Mouse (Mus musculus) thymus, adult 2 months (tissue): Measurements from ENCODE around the gene Adap1. TPM values are rescaled to one million over a fixed set of nuclear protein-coding genes. Genes with fewer than 3 reads are reported as not detected.

Source experiments
- DNase-seq: peaks from one replicate; pipeline ENCODE4 v3.0.0; 2021
- H3K27ac ChIP-seq: fragments of 200-500 bp; 2 replicates; pipeline ENCODE4 v1.5.1; 2012; ENCODE audit warnings: low read length, control low read depth; ENCODE audit not compliant: control insufficient read depth, insufficient read depth
- H3K27me3 ChIP-seq: fragments of 200-500 bp; 2 replicates; pipeline ENCODE4 v1.6.1; 2012; ENCODE audit warnings: mild to moderate bottlenecking, low read length, moderate library complexity, mixed read lengths; ENCODE audit not compliant: control insufficient read depth, insufficient read depth
- H3K36me3 ChIP-seq: fragments of 200-500 bp; 2 replicates; pipeline ENCODE4 v1.6.1; 2012; ENCODE audit warnings: mild to moderate bottlenecking, low read length, moderate library complexity; ENCODE audit not compliant: control insufficient read depth, insufficient read depth
- H3K4me1 ChIP-seq: fragments of 200-500 bp; replicated peaks from 2 replicates; pipeline ENCODE4 v1.6.1; 2012; ENCODE audit warnings: low read length; ENCODE audit not compliant: control insufficient read depth, insufficient read depth
- H3K4me3 ChIP-seq: fragments of 200-500 bp; 2 replicates; pipeline ENCODE4 v1.5.1; 2012; ENCODE audit warnings: mild to moderate bottlenecking, low read length, control low read depth, moderate library complexity; ENCODE audit not compliant: control insufficient read depth, insufficient read depth
- CTCF ChIP-seq: fragments of 200-500 bp; IDR thresholded peaks from 2 replicates; pipeline ENCODE4 v1.5.1; 2012; ENCODE audit warnings: mild to moderate bottlenecking, control low read depth, low read length, moderate library complexity, borderline replicate concordance; ENCODE audit not compliant: control insufficient read depth, poor library complexity, insufficient read depth; ENCODE audit errors: extremely low read depth
- POLR2A ChIP-seq: fragments of 200-500 bp; IDR thresholded peaks from 2 replicates; pipeline ENCODE4 v1.6.1; 2012; ENCODE audit warnings: mild to moderate bottlenecking, low read length, control low read depth, moderate library complexity; ENCODE audit not compliant: control insufficient read depth, poor library complexity, insufficient read depth; ENCODE audit errors: extremely low read depth
- WGBS: fragments of 180-500 bp; shearing (Covaris S2); methylation state at CpG from one replicate; pipeline ENCODE4 v1.1.7; 2018; 5-methylcytosine and 5-hydroxymethylcytosine counted together
- polyA plus RNA-seq: library from polyadenylated mRNA; depleted of rRNA; stranded (reverse); fragments of >200 nt; gene quantifications from 2 replicates; pipeline ENCODE4 v1.2.3, GENCODE M21; 2012

Gene Adap1
- polyA plus RNA-seq, 1 experiment, result 15.5 TPM

DNA sequence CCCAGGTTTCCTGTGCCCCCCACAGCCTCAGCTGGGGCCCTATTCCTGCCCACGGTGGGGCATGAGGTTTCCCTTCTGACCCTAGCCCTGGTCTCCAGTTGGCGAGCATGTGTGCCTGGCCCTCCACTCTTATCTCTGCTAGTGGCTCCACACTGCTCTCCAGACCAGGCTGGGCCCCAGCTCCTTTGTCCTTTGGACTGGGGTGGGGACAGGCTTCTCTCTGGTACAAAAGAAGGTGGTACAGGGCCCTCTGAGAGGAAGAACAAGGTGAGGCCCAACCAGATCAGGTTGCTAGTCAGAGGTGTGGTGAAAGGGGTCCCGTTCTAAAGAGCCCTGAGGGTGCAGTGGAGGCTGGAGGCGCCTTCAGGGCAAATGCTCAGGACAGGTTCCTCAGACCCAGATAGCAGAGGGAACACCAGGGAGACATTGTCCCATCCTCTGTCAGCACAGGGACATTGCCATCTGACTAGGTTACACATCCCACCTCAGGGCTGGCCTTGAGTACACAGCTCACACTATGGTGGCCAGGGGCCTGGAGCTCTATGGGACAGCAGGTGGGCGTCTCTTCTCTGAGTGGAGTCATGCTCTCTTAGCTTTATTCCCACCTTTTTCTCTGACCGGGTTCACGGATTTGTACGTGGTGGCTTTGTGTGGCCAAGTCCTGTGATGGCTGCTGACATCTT lies 7.3 kb upstream of the Adap1 start:
- no peaks in the 10 kb centered on the region for H3K27me3 ChIP-seq
- TF ChIP-seq POLR2A (no peak), CTCF (no peak)
- no peak for DNase-seq
- 90% methylated on average over 8 of the region's 8 CpGs for WGBS
- no peak overlapping the region for H3K4me3 ChIP-seq
- peaks cover 3% of the 10 kb centered on the region; the same call in 1 of the 2 replicates for H3K36me3 ChIP-seq
- no peak overlapping the region for H3K27ac ChIP-seq
- H3K4me1 ChIP-seq, result no peaks in the 10 kb centered on the region

DNA sequence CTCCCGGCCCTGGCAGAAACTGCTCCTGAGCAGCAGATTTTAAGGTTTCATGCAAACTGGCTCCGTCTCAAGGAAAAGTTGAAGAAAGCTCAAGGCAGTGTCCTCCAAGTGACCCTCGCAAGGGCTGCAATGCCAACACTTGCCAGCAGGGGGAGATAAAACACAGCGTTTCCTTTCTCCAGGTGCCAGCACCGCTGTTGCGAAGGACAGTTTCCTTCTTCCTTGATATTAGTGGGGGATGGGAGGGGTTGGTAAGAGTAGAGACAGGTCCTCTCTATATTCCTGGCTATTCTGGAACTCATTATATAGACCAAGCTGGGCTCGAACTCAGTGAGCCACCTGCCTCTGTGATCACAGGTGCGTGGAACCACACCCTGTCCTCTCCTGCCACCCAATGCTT lies 6.3 kb upstream of the Adap1 start:
- Histone ChIP-seq H3K4me1 (no peaks in the 10 kb centered on the region), H3K36me3 (no peaks in the 10 kb centered on the region; the same call in 1 of the 2 replicates), H3K27ac (no peak overlapping the region), H3K4me3 (no peak overlapping the region), H3K27me3 (no peaks in the 10 kb centered on the region)
- DNase-seq, result peak; percentile 73
- WGBS, result 24% methylated on average over 8 of the region's 8 CpGs
- TF ChIP-seq CTCF, result peak; percentile 88
- no peak for TF ChIP-seq POLR2A

DNA sequence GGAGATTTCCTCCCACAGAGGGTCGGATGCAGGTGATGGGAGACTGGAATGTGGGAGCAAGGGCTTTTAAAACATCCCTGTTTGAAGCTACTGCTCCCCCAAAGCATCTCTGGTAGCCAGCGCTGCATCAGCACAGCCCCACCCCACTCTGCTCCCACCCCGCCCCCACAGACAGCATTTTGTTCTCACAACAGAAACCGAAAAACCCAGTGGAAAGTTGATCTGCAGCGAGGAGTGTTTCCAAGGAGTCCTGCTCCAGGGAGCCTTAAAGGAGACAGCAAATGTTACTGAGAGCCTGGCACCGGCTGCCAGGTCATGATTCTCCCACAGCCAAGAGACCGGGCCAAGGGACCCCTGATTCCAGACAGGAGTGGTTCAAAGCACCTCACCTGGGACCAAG lies 5.3 kb upstream of the Adap1 start:
- WGBS, result 90% methylated on average over 7 of the region's 7 CpGs
- Histone ChIP-seq H3K36me3 (no peaks in the 10 kb centered on the region), H3K4me1 (no peaks in the 10 kb centered on the region), H3K27me3 (no peaks in the 10 kb centered on the region), H3K27ac (no peak overlapping the region), H3K4me3 (no peak overlapping the region)
- TF ChIP-seq CTCF, result no peak
- no peak for TF ChIP-seq POLR2A
- no peak for DNase-seq

DNA sequence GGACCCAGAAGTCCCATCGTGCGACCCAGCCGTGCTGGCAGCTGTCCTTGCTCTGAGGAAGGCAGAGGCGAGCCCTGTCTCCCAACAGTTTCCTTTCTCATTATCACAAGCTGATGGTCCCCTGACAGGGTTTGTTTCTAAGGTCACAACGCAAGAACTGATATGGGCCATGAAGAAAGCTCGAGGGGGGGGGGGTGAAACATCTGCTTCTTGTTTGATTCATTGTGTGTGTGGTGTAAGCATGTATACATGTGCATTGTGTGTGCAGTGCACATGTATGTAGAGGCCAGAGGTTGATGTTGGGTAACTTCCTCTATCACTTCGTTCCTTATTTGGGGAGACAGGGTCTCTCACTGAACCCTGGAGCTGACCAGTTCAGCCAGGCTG lies 2.2 kb upstream of the Adap1 start:
- no peak overlapping the region for H3K4me3 ChIP-seq
- no peak overlapping the region for H3K27ac ChIP-seq
- no peaks in the 10 kb centered on the region for H3K27me3 ChIP-seq
- no peaks in the 10 kb centered on the region for H3K36me3 ChIP-seq
- no peak for DNase-seq
- WGBS, result 66% methylated on average over 7 of the region's 7 CpGs
- TF ChIP-seq POLR2A (no peak), CTCF (no peak)
- peaks cover 8% of the 10 kb centered on the region; the same call in 1 of the 2 replicates for H3K4me1 ChIP-seq

DNA sequence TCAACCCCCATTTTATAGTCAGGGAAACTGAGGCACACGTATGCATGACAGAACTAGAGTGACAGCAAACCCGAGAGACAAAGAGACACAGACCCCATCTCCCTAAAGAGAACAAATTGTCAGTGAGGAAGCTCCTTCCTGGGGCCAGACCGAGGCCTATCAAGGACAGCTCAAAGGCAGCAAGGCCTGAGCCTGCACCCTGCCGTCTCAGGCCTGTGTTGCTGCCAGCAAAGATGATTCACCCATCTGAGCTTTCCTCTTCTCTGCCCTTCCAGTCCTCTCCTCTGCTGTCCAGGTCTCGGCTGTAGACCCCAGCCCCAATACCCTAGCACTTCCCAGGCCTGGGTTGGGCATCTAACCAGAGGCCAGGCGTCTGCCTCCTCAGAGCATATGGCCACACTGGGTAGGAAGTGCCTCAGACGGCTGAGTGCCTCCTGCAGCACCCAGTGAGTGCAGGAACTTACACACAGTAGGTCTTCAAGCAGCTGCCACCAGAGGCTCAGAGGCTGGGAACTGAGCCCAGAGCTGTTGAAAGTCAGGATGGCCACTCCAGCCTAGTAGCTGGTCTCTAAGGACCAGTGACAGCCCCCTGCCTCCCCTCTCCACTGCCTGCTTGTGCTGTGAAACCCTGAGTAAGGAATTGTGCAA lies 1.7 kb upstream of the Adap1 start:
- no peak overlapping the region for H3K27ac ChIP-seq
- no peak overlapping the region for H3K4me3 ChIP-seq
- TF ChIP-seq POLR2A (no peak), CTCF (no peak)
- H3K36me3 ChIP-seq, result no peaks in the 10 kb centered on the region
- H3K27me3 ChIP-seq, result no peaks in the 10 kb centered on the region
- 94% methylated on average over 7 of the region's 7 CpGs for WGBS
- DNase-seq, result no peak
- peaks cover 8% of the 10 kb centered on the region; the same call in 1 of the 2 replicates for H3K4me1 ChIP-seq

DNA sequence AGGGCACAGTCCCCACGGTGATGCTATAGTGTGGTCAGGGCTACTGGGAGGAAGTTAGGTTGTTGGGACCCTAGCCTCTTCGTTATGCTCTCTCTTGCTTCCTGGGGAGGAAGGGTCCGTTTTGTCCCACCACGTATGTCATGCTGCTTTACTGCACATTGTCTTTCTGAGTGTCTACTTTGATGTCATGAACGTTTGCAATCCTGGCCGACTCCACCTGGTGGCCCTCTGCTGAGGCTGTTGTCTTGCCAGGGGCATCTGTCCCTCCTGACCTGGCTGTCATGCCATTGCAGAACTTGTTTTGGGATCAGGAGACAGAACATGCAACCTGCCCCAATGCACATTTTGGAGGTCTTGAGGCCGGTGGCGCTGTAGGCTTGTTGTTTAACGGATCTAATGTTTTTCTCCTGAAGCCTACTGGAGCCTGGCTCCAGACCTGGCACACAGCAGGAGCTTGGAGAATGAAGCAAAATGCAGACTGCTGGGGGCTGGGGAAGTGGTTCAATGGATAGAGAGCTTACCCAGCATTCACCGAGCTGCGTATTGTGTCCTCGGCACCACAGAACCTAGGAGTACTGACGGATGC lies 782 bp upstream of the Adap1 start:
- no peak overlapping the region for H3K27ac ChIP-seq
- H3K4me1 ChIP-seq, result peaks cover 8% of the 10 kb centered on the region; the same call in 1 of the 2 replicates
- TF ChIP-seq POLR2A, result no peak
- H3K27me3 ChIP-seq, result no peaks in the 10 kb centered on the region
- DNase-seq, result no peak
- WGBS, result 60% methylated on average over 13 of the region's 13 CpGs
- no peak overlapping the region for H3K4me3 ChIP-seq
- H3K36me3 ChIP-seq, result no peaks in the 10 kb centered on the region
